Mouse (Mus musculus) embryonic facial prominence, embryonic 15.5 days (tissue): ENCODE results near the gene Tmprss2. TPM values are rescaled to one million over a fixed set of nuclear protein-coding genes. Genes with fewer than 3 reads are reported as not detected.
A peak's percentile ranks its signal among the peaks of the same experiment; 100 is the strongest.

ENCODE experiments used
- ATAC-seq: fragments of 200-750 bp; cut with Nextera tagmentation; 2 replicates; pipeline ENCODE4 v1.8.0; 2017; ENCODE audit warnings: low read depth, moderate TSS enrichment; ENCODE audit not compliant: insufficient number of reproducible peaks, low FRiP score, low TSS enrichment
- H3K27ac ChIP-seq: fragments of 300-500 bp; sonication (generic); replicated peaks from 2 replicates; pipeline ENCODE4 v1.5.1; 2015; ENCODE audit warnings: mild to moderate bottlenecking, inconsistent platforms
- H3K27me3 ChIP-seq: fragments of 300-500 bp; sonication (generic); 2 replicates; pipeline ENCODE4 v1.6.1; 2015; ENCODE audit warnings: inconsistent platforms
- H3K36me3 ChIP-seq: fragments of 300-500 bp; sonication (generic); 2 replicates; pipeline ENCODE4 v1.6.1; 2015; ENCODE audit warnings: mild to moderate bottlenecking, inconsistent platforms
- H3K4me1 ChIP-seq: fragments of 300-500 bp; sonication (generic); 2 replicates; pipeline ENCODE4 v1.6.1; 2015; ENCODE audit warnings: inconsistent platforms
- H3K4me2 ChIP-seq: fragments of 300-500 bp; sonication (generic); replicated peaks from 2 replicates; pipeline ENCODE4 v1.6.1; 2015; ENCODE audit warnings: mild to moderate bottlenecking, inconsistent platforms
- H3K4me3 ChIP-seq: fragments of 300-500 bp; sonication (generic); replicated peaks from 2 replicates; pipeline ENCODE4 v1.5.1; 2015; ENCODE audit warnings: mild to moderate bottlenecking, inconsistent platforms
- H3K9ac ChIP-seq: fragments of 300-500 bp; sonication (generic); 2 replicates; pipeline ENCODE4 v1.6.1; 2015; ENCODE audit warnings: inconsistent platforms
- H3K9me3 ChIP-seq: fragments of 300-500 bp; sonication (generic); replicated peaks from 2 replicates; pipeline ENCODE4 v1.6.1; 2016; ENCODE audit warnings: inconsistent platforms
- WGBS: fragments of 180-500 bp; shearing (Covaris S2); methylation state at CpG from one replicate; pipeline ENCODE4 v1.1.7; 2015; 5-methylcytosine and 5-hydroxymethylcytosine counted together
- polyA plus RNA-seq: library from polyadenylated mRNA; unstranded; fragments of >200 nt; fragmentation: Nextera tagmentation; extraction: Ambion mirVana; gene quantifications from 2 replicates; pipeline ENCODE4 v1.2.1, GENCODE M21; 2015

The Tmprss2 gene
- polyA plus RNA-seq, 1 experiment from 2014 or later: 4.7 TPM

DNA sequence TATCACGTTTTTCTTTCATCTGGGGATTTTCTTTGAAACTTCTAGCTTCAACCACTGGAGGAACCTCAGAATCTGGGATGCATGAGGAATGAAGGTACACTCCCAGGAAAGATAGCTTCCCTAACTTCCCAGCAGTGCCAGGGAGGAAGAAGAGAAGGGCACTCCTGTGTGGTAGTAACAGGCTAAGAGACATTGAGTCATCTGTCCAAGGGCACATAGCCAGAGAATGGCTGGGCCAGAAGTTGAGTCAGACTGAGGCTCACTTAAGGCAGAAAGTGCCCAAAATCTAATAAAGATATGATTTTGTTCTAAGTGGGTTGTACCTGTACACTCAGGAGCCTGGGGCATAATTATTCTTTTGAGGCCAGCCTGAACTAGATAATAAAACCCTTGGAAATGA is 41.6 kb downstream of the Tmprss2 start:
- no peak overlapping the region for H3K9ac ChIP-seq
- ATAC-seq: no peak
- 44% methylated on average over 1 of the region's 1 CpGs for WGBS
- H3K27me3 ChIP-seq: no peaks in the 10 kb centered on the region
- no peaks in the 10 kb centered on the region for H3K9me3 ChIP-seq
- H3K4me1 ChIP-seq: no peaks in the 10 kb centered on the region
- no peak overlapping the region for H3K4me3 ChIP-seq
- no peak overlapping the region for H3K4me2 ChIP-seq
- no peak overlapping the region for H3K27ac ChIP-seq
- no peaks in the 10 kb centered on the region for H3K36me3 ChIP-seq

DNA sequence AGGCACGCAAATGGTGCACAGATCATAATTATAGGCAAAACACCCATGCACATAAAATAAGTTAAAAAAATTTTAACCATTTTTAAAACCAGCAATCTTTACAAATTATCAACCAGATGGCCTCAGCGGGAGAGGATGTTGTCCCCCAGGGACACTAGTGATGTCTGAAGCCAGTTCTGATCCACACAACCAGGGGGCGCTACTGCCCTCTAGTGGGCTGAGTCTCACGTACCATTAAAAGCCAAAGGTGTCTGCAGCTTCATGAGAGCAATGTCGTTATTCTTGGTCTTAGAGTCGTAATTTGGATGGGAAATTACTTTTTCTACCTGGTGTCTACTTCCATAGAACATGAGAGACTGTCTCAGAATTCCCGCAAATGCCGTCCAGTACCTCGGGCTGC is 42.3 kb downstream of the Tmprss2 start:
- Histone ChIP-seq H3K9ac (no peak overlapping the region), H3K36me3 (no peaks in the 10 kb centered on the region)

DNA sequence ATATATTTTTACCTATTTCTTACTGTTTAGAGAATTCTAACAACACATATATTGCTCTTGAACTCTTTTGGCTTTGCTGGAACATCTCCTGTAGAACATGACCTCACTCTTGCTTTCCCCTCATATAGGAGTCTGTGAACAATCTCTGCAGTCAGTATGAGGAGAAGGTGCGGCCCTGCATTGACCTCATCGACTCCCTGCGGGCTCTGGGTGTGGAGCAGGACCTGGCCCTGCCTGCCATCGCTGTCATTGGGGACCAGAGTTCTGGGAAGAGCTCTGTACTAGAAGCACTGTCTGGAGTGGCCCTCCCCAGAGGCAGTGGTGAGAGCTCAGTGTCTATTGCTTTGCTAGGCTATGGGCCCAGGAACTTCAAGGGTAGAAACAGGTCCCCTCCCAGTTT is 66.7 kb downstream of the Tmprss2 start:
- no peak overlapping the region for H3K9ac ChIP-seq
- ATAC-seq: no peak
- no peaks in the 10 kb centered on the region for H3K27me3 ChIP-seq
- 79% methylated on average over 4 of the region's 4 CpGs for WGBS
- H3K4me2 ChIP-seq: no peak overlapping the region
- no peak overlapping the region for H3K4me3 ChIP-seq
- H3K27ac ChIP-seq: no peak overlapping the region
- no peaks in the 10 kb centered on the region for H3K36me3 ChIP-seq
- H3K4me1 ChIP-seq: no peaks in the 10 kb centered on the region
- H3K9me3 ChIP-seq: no peaks in the 10 kb centered on the region

More for the DNA sequence above, 42.3 kb downstream of the Tmprss2 start:
- Histone ChIP-seq H3K9me3 (no peaks in the 10 kb centered on the region), H3K4me2 (no peak overlapping the region), H3K27ac (no peak overlapping the region), H3K4me1 (no peaks in the 10 kb centered on the region), H3K4me3 (no peak overlapping the region), H3K27me3 (no peaks in the 10 kb centered on the region)
- no peak for ATAC-seq
- WGBS: 63% methylated on average over 9 of the region's 9 CpGs

DNA sequence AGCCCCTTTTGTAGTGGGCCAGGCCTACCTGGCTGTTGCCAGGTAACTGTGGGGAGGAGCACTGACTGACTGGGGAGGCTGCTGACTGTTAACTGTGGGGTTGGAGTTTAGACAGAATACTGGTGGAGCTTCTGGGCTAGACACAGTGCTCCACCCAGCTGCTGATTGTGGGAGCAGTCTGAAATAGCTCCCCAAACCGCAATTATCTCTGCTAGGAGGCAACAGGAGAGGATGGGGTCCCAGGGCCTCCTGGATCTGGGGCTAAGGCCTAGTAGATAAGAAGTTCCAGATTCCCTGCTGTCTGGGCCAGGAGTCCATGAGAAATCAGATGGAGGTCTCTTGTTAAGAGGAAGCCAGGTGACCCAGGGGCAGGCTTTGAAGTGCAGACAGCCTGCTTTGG is 74.1 kb downstream of the Tmprss2 start:
- Histone ChIP-seq H3K4me1 (peaks cover 24% of the 10 kb centered on the region), H3K4me2 (0 out of 2 replicates have a peak overlapping the region, but pooled peaks have one; percentile 2), H3K4me3 (no peak overlapping the region), H3K27me3 (no peaks in the 10 kb centered on the region), H3K9me3 (no peaks in the 10 kb centered on the region), H3K36me3 (no peaks in the 10 kb centered on the region), H3K27ac (no peak overlapping the region), H3K9ac (no peak overlapping the region)
- 56% methylated on average over 1 of the region's 1 CpGs for WGBS
- no peak for ATAC-seq

DNA sequence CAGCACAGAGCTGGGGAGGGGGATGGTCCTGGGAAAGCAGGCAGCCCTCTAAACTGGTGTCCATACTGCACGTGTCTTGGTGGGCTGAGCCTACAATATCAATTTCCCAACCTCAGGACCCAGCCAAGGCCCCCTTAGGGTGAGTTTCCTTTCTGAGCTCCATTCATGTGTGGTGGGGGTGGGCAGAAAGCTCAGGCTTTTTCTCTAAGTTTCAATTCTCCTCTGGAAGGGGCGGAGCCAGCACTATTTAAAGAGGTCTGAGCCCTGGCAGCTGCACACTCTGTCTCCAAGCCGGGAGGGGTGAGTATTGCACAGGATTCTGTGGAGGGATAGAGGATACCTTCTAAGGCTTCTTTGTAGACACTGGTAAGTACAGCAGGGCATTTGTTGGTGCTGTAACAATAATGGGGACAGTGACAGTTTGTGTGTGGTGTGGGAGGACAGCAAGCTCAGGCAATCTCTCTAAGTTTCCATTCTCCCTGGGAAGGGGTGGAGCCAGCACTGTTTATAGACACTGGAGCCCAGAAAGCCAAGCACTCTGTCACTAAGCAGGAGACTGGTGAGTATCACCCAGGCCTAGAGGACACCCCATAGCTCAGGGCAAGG is 75.1 kb downstream of the Tmprss2 start:
- Histone ChIP-seq H3K9me3 (no peaks in the 10 kb centered on the region), H3K27me3 (no peaks in the 10 kb centered on the region), H3K36me3 (no peaks in the 10 kb centered on the region), H3K27ac (peak overlapping the region; percentile 75), H3K4me1 (peaks cover 24% of the 10 kb centered on the region), H3K4me3 (0 out of 2 replicates have a peak overlapping the region, but pooled peaks have one; percentile 13), H3K9ac (no peak overlapping the region), H3K4me2 (peak overlapping the region; percentile 21)
- ATAC-seq: peak; percentile 80
- WGBS: 15% methylated on average over 3 of the region's 3 CpGs

DNA sequence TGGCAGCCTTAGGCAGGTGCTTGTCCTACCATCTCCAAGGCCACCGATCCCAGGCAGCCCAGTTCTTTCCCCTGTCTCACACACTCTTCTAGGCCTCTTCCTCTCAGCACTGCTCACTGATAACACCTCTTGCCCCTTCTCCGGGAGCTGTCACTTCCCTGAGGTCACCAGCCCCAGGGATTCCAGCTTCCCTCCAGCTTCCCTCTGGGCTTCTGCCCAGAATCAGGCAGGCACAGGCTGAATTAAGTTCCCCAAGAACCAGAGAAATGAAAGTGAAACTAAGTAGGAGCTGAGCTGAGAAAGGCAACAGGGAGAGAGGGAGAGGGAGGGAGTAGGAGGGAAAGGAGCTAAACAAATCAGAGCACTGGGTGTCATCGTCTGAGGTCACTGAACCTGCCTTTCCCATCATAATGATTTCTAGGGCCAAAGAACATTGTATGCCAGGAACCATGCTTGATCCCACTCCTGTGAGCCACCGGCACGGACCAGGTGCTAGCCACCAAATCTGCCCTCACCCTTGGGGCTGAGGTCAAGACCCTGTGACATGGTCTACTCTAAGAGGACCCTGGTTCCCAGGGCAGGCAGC is 76.0 kb downstream of the Tmprss2 start:
- H3K4me3 ChIP-seq: 0 out of 2 replicates have a peak overlapping the region, but pooled peaks have one; percentile 7
- peaks cover 24% of the 10 kb centered on the region for H3K4me1 ChIP-seq
- no peaks in the 10 kb centered on the region for H3K27me3 ChIP-seq
- no peak overlapping the region for H3K9ac ChIP-seq
- no peaks in the 10 kb centered on the region for H3K9me3 ChIP-seq
- WGBS: 39% methylated on average over 5 of the region's 5 CpGs
- H3K36me3 ChIP-seq: no peaks in the 10 kb centered on the region
- H3K27ac ChIP-seq: peak overlapping the region; percentile 75
- peak overlapping the region; percentile 21 for H3K4me2 ChIP-seq
- ATAC-seq: peak; percentile 5; the same call in 1 of the 2 replicates

DNA sequence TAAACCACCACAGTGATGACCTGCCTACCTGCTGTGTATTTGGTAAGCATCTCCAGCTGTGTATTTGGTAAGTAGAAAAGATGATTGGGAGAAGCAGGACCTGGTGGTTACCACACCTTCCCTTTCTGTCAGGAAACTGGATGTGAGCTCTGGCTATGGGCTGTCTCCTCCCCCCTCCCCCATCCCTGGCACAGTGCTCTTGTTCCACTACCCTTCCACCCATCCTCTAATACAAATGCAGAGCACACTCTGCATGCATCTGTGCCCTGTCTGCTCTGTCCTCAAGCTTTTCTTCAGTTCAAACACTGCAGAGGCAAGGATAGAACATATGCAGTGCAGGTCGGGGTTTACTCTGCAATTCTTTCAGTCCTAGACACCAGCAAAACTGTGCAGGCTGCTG is 76.5 kb downstream of the Tmprss2 start:
- no peak for ATAC-seq
- Histone ChIP-seq H3K27ac (no peak overlapping the region), H3K27me3 (no peaks in the 10 kb centered on the region), H3K4me2 (peak overlapping the region; percentile 21), H3K4me3 (no peak overlapping the region), H3K9ac (no peak overlapping the region), H3K9me3 (no peaks in the 10 kb centered on the region), H3K4me1 (peaks cover 24% of the 10 kb centered on the region), H3K36me3 (no peaks in the 10 kb centered on the region)
- 68% methylated on average over 1 of the region's 1 CpGs for WGBS

DNA sequence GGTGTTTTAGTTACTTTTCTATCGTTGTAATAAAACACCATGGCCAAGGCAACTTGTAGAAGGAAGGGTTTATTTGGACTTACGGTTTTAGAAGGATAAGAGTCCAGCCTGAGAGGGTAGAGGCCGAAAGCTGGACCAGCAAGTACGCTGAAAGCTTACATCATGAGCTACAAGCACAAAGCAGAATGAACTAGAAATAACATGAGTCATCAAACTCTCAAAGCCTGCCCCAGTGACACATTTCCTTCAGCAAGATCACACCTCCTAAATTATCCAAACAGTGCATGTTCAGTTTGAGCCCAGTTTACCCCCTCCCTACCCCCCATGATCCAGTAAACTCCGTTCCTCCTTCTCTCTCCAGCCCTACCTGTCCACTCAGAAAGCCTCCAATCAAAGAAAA is 77.2 kb downstream of the Tmprss2 start:
- no peak for ATAC-seq
- H3K9me3 ChIP-seq: no peaks in the 10 kb centered on the region
- no peak overlapping the region for H3K4me2 ChIP-seq
- no peak overlapping the region for H3K27ac ChIP-seq
- no peak overlapping the region for H3K4me3 ChIP-seq
- WGBS: 88% methylated on average over 5 of the region's 5 CpGs
- H3K27me3 ChIP-seq: no peaks in the 10 kb centered on the region
- no peak overlapping the region for H3K9ac ChIP-seq
- peaks cover 24% of the 10 kb centered on the region for H3K4me1 ChIP-seq
- H3K36me3 ChIP-seq: no peaks in the 10 kb centered on the region

DNA sequence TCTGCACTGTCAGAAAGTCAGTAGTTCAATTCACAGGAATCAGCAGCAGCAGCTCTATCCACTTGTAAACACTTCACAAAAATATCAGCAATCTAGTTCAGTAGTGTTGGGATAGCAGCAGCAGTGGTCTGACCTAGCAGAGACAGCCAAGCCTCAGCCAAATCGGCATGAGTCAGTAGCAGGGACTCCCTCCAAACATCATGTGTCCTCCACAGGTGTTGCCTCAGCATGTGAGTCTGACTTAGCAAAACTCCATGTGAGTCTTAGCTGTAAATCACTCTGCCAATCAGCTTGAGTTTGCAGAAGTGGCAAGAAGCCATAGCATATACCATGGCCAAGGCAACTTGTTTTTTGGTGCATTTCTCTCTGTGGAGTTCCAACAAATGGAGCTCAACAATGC is 77.9 kb downstream of the Tmprss2 start:
- WGBS: 91% methylated on average over 1 of the region's 1 CpGs
- Histone ChIP-seq H3K4me3 (no peak overlapping the region), H3K4me2 (no peak overlapping the region), H3K27ac (no peak overlapping the region), H3K36me3 (no peaks in the 10 kb centered on the region), H3K4me1 (peaks cover 24% of the 10 kb centered on the region), H3K9me3 (no peaks in the 10 kb centered on the region), H3K27me3 (no peaks in the 10 kb centered on the region), H3K9ac (no peak overlapping the region)
- no peak for ATAC-seq

DNA sequence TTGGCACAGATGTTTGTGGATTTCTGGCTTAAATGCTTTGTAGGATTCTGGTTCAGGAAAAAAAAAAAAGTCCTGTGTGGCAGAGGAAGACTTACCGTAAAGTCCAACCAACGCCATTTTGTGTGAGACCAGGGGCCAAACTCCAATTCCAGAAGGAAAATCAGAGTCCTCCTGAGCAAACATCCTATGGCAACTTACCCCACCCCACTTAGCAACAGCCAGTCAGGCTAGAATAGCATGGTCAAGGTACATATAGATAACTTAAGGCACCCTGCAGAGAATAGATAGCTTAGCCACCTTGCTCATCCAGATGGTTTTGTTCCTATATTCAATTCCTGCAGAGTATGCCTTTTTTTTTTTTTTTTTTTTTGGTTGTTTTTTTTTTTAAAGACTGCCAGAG is 81.8 kb downstream of the Tmprss2 start:
- whole genome bisulfite sequencing: 73% methylated on average over 2 of the region's 2 CpGs
- Histone ChIP-seq H3K36me3 (no peaks in the 10 kb centered on the region), H3K27me3 (no peaks in the 10 kb centered on the region)

DNA sequence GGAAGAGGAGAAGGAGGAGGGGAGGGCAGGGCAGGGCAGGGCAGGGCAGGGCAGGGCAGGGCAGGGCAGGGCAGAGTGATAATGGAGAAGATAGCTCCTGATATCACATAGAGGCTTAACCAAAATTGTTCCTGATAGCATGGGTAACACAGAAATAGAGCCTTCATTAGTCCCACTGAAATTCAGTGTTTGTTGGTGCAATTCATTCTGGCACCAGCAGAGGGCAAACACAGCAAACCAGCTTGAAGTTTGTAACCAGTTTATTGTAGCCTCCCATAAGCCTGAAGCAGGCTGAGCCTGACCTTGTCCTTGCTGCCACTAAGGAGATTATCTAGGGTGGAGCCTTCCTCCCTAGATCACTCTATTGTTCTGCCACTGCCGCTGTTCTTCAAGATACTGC is 88.0 kb downstream of the Tmprss2 start:
- no peaks in the 10 kb centered on the region for H3K9me3 ChIP-seq

More for the DNA sequence above, 81.8 kb downstream of the Tmprss2 start:
- Histone ChIP-seq H3K4me3 (no peak overlapping the region), H3K4me2 (no peak overlapping the region), H3K9ac (no peak overlapping the region), H3K27ac (no peak overlapping the region), H3K4me1 (no peaks in the 10 kb centered on the region), H3K9me3 (no peaks in the 10 kb centered on the region)
- ATAC-seq: no peak

DNA sequence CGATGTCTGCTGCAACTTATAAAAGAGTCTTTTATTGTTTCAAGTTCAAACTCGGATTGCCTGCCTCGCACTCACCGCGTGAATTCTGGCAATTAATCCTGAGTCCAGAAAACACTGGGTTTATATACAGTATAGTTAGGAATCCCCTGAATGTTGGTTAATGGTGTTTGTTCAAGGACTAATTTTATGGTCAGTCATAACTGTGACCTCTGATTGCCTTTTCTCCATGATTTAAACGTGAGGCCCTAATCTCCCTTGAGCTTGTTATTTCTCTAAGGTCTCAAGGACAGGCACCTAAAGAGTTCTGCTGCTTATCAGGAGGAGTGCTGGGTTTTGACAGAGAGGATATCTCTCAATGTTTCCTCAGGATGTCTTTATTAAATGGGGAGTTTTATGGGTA is 89.0 kb downstream of the Tmprss2 start:
- no peaks in the 10 kb centered on the region for H3K36me3 ChIP-seq
- no peak overlapping the region for H3K4me3 ChIP-seq
- no peak for ATAC-seq
- H3K27me3 ChIP-seq: no peaks in the 10 kb centered on the region
- WGBS: 79% methylated on average over 6 of the region's 6 CpGs
- H3K9me3 ChIP-seq: no peaks in the 10 kb centered on the region
- no peak overlapping the region for H3K27ac ChIP-seq
- 0 out of 2 replicates have a peak, but pooled peaks cover 3% of the 10 kb centered on the region for H3K4me1 ChIP-seq
- H3K4me2 ChIP-seq: no peak overlapping the region
- H3K9ac ChIP-seq: no peak overlapping the region

More for the DNA sequence above, 88.0 kb downstream of the Tmprss2 start:
- Histone ChIP-seq H3K27ac (no peak overlapping the region), H3K9ac (no peak overlapping the region), H3K4me2 (no peak overlapping the region), H3K36me3 (no peaks in the 10 kb centered on the region), H3K4me3 (no peak overlapping the region), H3K4me1 (0 out of 2 replicates have a peak, but pooled peaks cover 3% of the 10 kb centered on the region), H3K27me3 (no peaks in the 10 kb centered on the region)
- ATAC-seq: 0 out of 2 replicates have a peak, but pooled peaks have one; percentile 19
- 11% methylated on average over 1 of the region's 1 CpGs for WGBS
